In the genomic region with DNA sequence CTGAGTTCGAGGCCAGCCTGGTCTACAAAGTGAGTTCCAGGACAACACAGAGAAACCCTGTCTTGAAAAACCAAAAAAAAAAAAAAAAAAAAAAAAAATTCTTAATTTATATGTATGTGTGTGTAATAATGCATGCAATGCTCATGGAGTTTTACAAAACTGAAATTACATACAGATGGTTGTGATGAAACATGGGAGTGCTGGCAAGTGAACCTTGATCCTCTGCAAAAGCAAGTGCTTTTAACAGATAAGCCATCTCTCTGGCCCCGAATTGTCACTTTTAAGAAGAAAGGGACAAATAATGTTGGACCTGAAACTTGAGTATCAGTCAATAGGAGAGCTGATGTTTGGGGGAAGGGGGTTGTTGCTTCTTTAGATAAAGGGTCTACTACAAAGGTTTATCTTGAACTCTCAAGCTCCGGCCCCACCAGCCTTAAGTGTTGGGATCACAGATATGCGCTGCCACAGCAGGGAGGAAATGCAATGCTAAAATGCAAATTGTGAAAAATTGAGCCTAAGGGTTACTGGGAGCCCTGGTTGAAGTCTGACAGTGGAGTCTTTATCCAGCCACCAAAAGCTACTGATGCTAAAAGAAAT, we compare ENCODE assay signal across 14 mouse cellular contexts. TPM values are rescaled to one million over a fixed set of nuclear protein-coding genes. Genes with fewer than 3 reads are reported as not detected.
DNase-seq lines count a peak whose midpoint lies in the region; ATAC-seq lines count a peak whose summit lies in the region.
"Had no signal": no experiment of that assay in that cellular context is flagged by ENCODE, and none has a peak within 500 bp of the region (broad histone marks: within the 10 kb centered on the region; RNA-seq: fewer than 3 reads in every experiment).

No protein-coding gene starts in this region.

- H3K4me2 ChIP-seq in hindbrain, embryonic 13.5 days = no peak overlapping the region
- no peak overlapping the region for H3K4me2 ChIP-seq in hindbrain, embryonic 16.5 days (ENCODE audit: low read length)
- peak overlapping the region; percentile 49 for H3K4me2 ChIP-seq in liver, embryonic 13.5 days
- H3K4me2 ChIP-seq: kidney, embryonic 15.5 days had no signal

- no peaks in the 10 kb centered on the region for H3K9me3 ChIP-seq in hindbrain, embryonic 13.5 days
- no peaks in the 10 kb centered on the region for H3K9me3 ChIP-seq in hindbrain, embryonic 16.5 days (ENCODE audit: control insufficient read depth, low read length)
- no peaks in the 10 kb centered on the region for H3K9me3 ChIP-seq in liver, embryonic 13.5 days (replicated peaks)
- H3K9me3 ChIP-seq: kidney, embryonic 15.5 days had no signal

- H3K9ac ChIP-seq in hindbrain, embryonic 13.5 days = no peak overlapping the region
- H3K9ac ChIP-seq in hindbrain, embryonic 16.5 days (ENCODE audit: low read depth, low read length) = no peak overlapping the region
- H3K9ac ChIP-seq in liver, embryonic 13.5 days = no peak overlapping the region
- H3K9ac ChIP-seq: kidney, embryonic 15.5 days had no signal

- H3K27me3 ChIP-seq in hindbrain, embryonic 13.5 days = no peaks in the 10 kb centered on the region
- no peaks in the 10 kb centered on the region for H3K27me3 ChIP-seq in hindbrain, embryonic 16.5 days (replicated peaks; ENCODE audit: control insufficient read depth, insufficient read depth, low read length)
- H3K27me3 ChIP-seq in liver, embryonic 13.5 days = no peaks in the 10 kb centered on the region
- H3K27me3 ChIP-seq: kidney, embryonic 15.5 days had no signal

- no peak for ATAC-seq in hindbrain, embryonic 13.5 days (ENCODE audit: low FRiP score)
- no peak for ATAC-seq in hindbrain, embryonic 16.5 days
- peak; percentile 80 for ATAC-seq in liver, embryonic 13.5 days (ENCODE audit: low read depth)
- ATAC-seq: forebrain, embryonic 16.5 days had no signal

- H3K36me3 ChIP-seq in hindbrain, embryonic 13.5 days = no peaks in the 10 kb centered on the region
- no peaks in the 10 kb centered on the region for H3K36me3 ChIP-seq in hindbrain, embryonic 16.5 days (ENCODE audit: control insufficient read depth, insufficient read depth, low read length)
- H3K36me3 ChIP-seq in liver, embryonic 13.5 days = no peaks in the 10 kb centered on the region
- H3K36me3 ChIP-seq: kidney, embryonic 15.5 days had no signal

- peaks cover 62% of the 10 kb centered on the region for H3K4me1 ChIP-seq in hindbrain, embryonic 13.5 days (replicated peaks)
- H3K4me1 ChIP-seq in hindbrain, embryonic 16.5 days (ENCODE audit: control insufficient read depth, insufficient read depth, low read depth, low read length) = peaks cover 29% of the 10 kb centered on the region
- H3K4me1 ChIP-seq in liver, embryonic 13.5 days (replicated peaks) = peaks cover 80% of the 10 kb centered on the region

- peak; percentile 60 for DNase-seq in c-Kit-positive CD71-positive TER-119-positive erythroid progenitor cells, embryonic 14.5 days (ENCODE audit: low spot score)
- peak; percentile 63 for DNase-seq in liver, embryonic 13.5 days
- no peak for DNase-seq in layer of hippocampus, adult 8-10 months (ENCODE audit: low spot score in 2 of 2)
- no peak for DNase-seq in adrenal gland, postnatal 14 days
- DNase-seq in Muller cell, postnatal 12 days (ENCODE audit: inconsistent ontology term) = no peak
- DNase-seq: adrenal gland, postnatal 10 days; cerebellum, adult 2 months; lung, adult 18-20 months; midbrain, embryonic 14.5 days had no signal

- no peak overlapping the region for H3K4me3 ChIP-seq in hindbrain, embryonic 13.5 days
- no peak overlapping the region for H3K4me3 ChIP-seq in hindbrain, embryonic 16.5 days (ENCODE audit: low read length)
- H3K4me3 ChIP-seq in liver, embryonic 13.5 days (replicated peaks) = peak overlapping the region; percentile 5; the same call in 1 of the 2 replicates
- H3K4me3 ChIP-seq: kidney, embryonic 15.5 days had no signal

- 85% methylated on average over 4 of the region's 4 CpGs for WGBS in hindbrain, embryonic 13.5 days
- WGBS in hindbrain, embryonic 16.5 days = 79% methylated on average over 4 of the region's 4 CpGs
- WGBS in liver, embryonic 13.5 days (ENCODE audit: insufficient replicate concordance) = 16% methylated on average over 4 of the region's 4 CpGs

- peak overlapping the region; percentile 48 for H3K27ac ChIP-seq in hindbrain, embryonic 13.5 days
- no peak overlapping the region for H3K27ac ChIP-seq in hindbrain, embryonic 16.5 days (ENCODE audit: low read depth, low read length)
- H3K27ac ChIP-seq in liver, embryonic 13.5 days = peak overlapping the region; percentile 66
- H3K27ac ChIP-seq: kidney, embryonic 15.5 days; macrophage had no signal

RNA-seq across cellular contexts. Expression of a gene that starts 41.5 kb away (rescaled TPM):
- 9.3 and 9.7 TPM in 2 replicates for polyA plus RNA-seq in hindbrain, embryonic 13.5 days (2015; fragmentation: Nextera tagmentation; extraction: Ambion mirVana)
- polyA plus RNA-seq in hindbrain, embryonic 16.5 days (2015; fragmentation: Nextera tagmentation; extraction: Ambion mirVana) = 5.0 and 5.4 TPM in 2 replicates
- polyA plus RNA-seq in liver, embryonic 13.5 days (2015; fragmentation: Nextera tagmentation; extraction: Ambion mirVana) = 1.7 and 1.8 TPM in 2 replicates
- 10 to 100 TPM; 44.8 to 56.2 (median 50.2) TPM for total RNA-seq in layer of hippocampus, adult 8-10 months (2022)
- total RNA-seq in adrenal gland, postnatal 14 days (2021) = 35.8 and 36.4 TPM in 2 replicates

Comparison
In these comparisons a context has a peak if more than half of its experiments do, and no peak if none do; other contexts are left out.
1. DNase-seq: peak in c-Kit-positive CD71-positive TER-119-positive erythroid progenitor cells, embryonic 14.5 days (single experiment) and liver, embryonic 13.5 days (single experiment); none in layer of hippocampus, adult 8-10 months (0 of 2), adrenal gland, postnatal 14 days (single experiment) and Muller cell, postnatal 12 days (single experiment).